Mouse (Mus musculus): ENCODE results near the gene Rac3.
"Not testable (repeated sequence)": the region's sequence is repeated elsewhere in the genome, so short reads cannot be mapped to it uniquely, and the experiment has no call there.

Gene Rac3

GRCm38 (mm10) chr11:120721124-120722066 lies at the start of gene Rac3:
Rac3 (plus strand) TSS chr11:120721470.
- peak; percentile 48 to 59 for DNase-seq (ENCODE audit: low spot score in 2 of 2)

GRCm38 (mm10) chr11:120672687-120673593 lies 48.3 kb upstream of the Rac3 start, which contains the start of gene Aspscr1:
Aspscr1 (plus strand) TSS chr11:120672973.
- DNase-seq (ENCODE audit: low spot score in 2 of 2) = peak; percentile 89 to 92

GRCm38 (mm10) chr11:120673594-120674122 lies 47.6 kb upstream of the Rac3 start:
- no peak for DNase-seq (ENCODE audit: low spot score in 2 of 2)

- not testable (repeated sequence) for DNase-seq (ENCODE audit: low spot score in 2 of 2)
These were observed 45.4 kb upstream of the Rac3 start for GRCm38 (mm10) chr11:120675875-120676274.

- DNase-seq (ENCODE audit: low spot score in 2 of 2) = no peak
These were observed 44.3 kb upstream of the Rac3 start for GRCm38 (mm10) chr11:120676951-120677350.

GRCm38 (mm10) chr11:120679909-120680308 lies 41.4 kb upstream of the Rac3 start:
- DNase-seq (ENCODE audit: low spot score in 2 of 2) = no peak

GRCm38 (mm10) chr11:120682683-120683082 lies 38.6 kb upstream of the Rac3 start:
- DNase-seq (ENCODE audit: low spot score in 2 of 2) = no peak

- no peak for DNase-seq (ENCODE audit: low spot score in 2 of 2)
These were observed 37.7 kb upstream of the Rac3 start for GRCm38 (mm10) chr11:120683536-120683935.

GRCm38 (mm10) chr11:120684086-120684485 lies 37.2 kb upstream of the Rac3 start:
- no peak for DNase-seq (ENCODE audit: low spot score in 2 of 2)

GRCm38 (mm10) chr11:120684660-120685059 lies 36.6 kb upstream of the Rac3 start:
- no peak for DNase-seq (ENCODE audit: low spot score in 2 of 2)

- DNase-seq (ENCODE audit: low spot score in 2 of 2) = no peak
These were observed 34.5 kb upstream of the Rac3 start for GRCm38 (mm10) chr11:120686650-120687272.

- no peak for DNase-seq (ENCODE audit: low spot score in 2 of 2)
These were observed 31.9 kb upstream of the Rac3 start for GRCm38 (mm10) chr11:120689365-120689764.

- DNase-seq (ENCODE audit: low spot score in 2 of 2) = peak in 1 of 2 experiments; percentile 51
These were observed 28.7 kb upstream of the Rac3 start for GRCm38 (mm10) chr11:120692471-120693011.

GRCm38 (mm10) chr11:120693461-120693860 lies 27.8 kb upstream of the Rac3 start:
- no peak for DNase-seq (ENCODE audit: low spot score in 2 of 2)

- no peak for DNase-seq (ENCODE audit: low spot score in 2 of 2)
These were observed 26.1 kb upstream of the Rac3 start for GRCm38 (mm10) chr11:120695184-120695583.

GRCm38 (mm10) chr11:120695641-120696040 lies 25.6 kb upstream of the Rac3 start:
- DNase-seq (ENCODE audit: low spot score in 2 of 2) = no peak

- no peak for DNase-seq (ENCODE audit: low spot score in 2 of 2)
These were observed 24.7 kb upstream of the Rac3 start for GRCm38 (mm10) chr11:120696568-120696967.

- DNase-seq (ENCODE audit: low spot score in 2 of 2) = no peak
These were observed 23.5 kb upstream of the Rac3 start for GRCm38 (mm10) chr11:120697741-120698140.

GRCm38 (mm10) chr11:120703696-120704454 lies 17.4 kb upstream of the Rac3 start:
- no peak for DNase-seq (ENCODE audit: low spot score in 2 of 2)

All from frontal cortex, postnatal 36 days (tissue).